Mouse (Mus musculus) bone marrow, adult 2 months (tissue): ENCODE results near the gene Six1.

Experiments used
- CTCF ChIP-seq: fragments of 200-500 bp; IDR thresholded peaks from 2 replicates; pipeline ENCODE4 v1.5.1; 2011; ENCODE audit warnings: low read length, control low read depth; ENCODE audit not compliant: control insufficient read depth, insufficient read depth
- POLR2A ChIP-seq: fragments of 200-500 bp; IDR thresholded peaks from 2 replicates; pipeline ENCODE4 v1.6.1; 2011; ENCODE audit warnings: low read depth, mild to moderate bottlenecking, control low read depth, low read length, borderline replicate concordance; ENCODE audit not compliant: control insufficient read depth

- TF ChIP-seq POLR2A (no peak), CTCF (no peak)
Measured at GRCm38 (mm10) chr12:73048537-73048936, 5.2 kb downstream of the Six1 start.
